Mouse (Mus musculus): Measurements from ENCODE around the gene Hoxb8.

DNA sequence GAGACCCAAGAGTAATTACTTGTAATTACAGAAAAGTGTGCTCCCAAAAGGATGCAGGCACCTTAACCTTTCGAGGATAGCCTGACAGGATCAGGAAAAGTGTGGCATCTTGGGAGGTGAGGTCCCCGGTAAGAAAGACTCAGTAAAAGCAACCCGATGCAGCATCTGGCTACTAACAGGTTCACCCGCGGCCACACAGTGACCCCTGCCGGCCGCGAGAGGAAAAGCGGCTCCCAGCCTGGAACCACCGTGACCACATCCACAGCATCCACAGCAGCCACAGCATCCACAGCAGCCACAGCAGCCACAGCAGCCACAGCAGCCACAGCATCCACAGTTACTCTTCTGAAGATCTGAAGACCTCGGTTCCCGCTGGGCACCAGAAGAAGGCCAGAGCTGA lies 46.8 kb upstream of the Hoxb8 start:
- TF ChIP-seq POLR2A (IDR thresholded peaks at IDR 0.05; ENCODE audit: extremely low read depth, insufficient read depth, low read length) (no peak), CTCF (IDR thresholded peaks at IDR 0.05; ENCODE audit: extremely low read depth, insufficient read depth, low read length) (peak; percentile 49; the same call in 1 of the 2 replicates)

Data from cortical plate, adult 2 months (tissue).